1 mouse cellular context compared by ENCODE assay signal in genomic region chr7:122395159-122395975, GRCm38 (mm10).
TF ChIP-seq lines count a peak whose summit lies in the region.

No protein-coding gene starts in this region.

TF ChIP-seq in CH12.LX, 34 proteins besides CTCF, POLR2A, EP300 and RAD21 (continued from another document):
- no peak for TF ChIP-seq ZKSCAN1 (IDR thresholded peaks at IDR 0.05; ENCODE audit: borderline replicate concordance, low read depth, low read length)
- peak; percentile 88 for TF ChIP-seq TCF12 (IDR thresholded peaks at IDR 0.05; ENCODE audit: low read depth, low read length)
- TF ChIP-seq MAFK (IDR thresholded peaks at IDR 0.05; ENCODE audit: insufficient replicate concordance, low read length), result peak; percentile 81
- peak; percentile 25; the same call in 1 of the 2 replicates for TF ChIP-seq ZNF384 (IDR thresholded peaks at IDR 0.05; ENCODE audit: low read depth, low read length)
